Mouse (Mus musculus) limb, embryonic 15.5 days (tissue): ENCODE results near the gene Fcgrt. TPM values are rescaled to one million over a fixed set of nuclear protein-coding genes. Genes with fewer than 3 reads are reported as not detected.
"Not testable (repeated sequence)": the region's sequence is repeated elsewhere in the genome, so short reads cannot be mapped to it uniquely, and the experiment has no call there.

Experiments used
- ATAC-seq: fragments of 200-750 bp; cut with Nextera tagmentation; 2 replicates; pipeline ENCODE4 v1.8.0; 2017; ENCODE audit warnings: low read depth, moderate TSS enrichment; ENCODE audit not compliant: insufficient number of reproducible peaks, low FRiP score, low TSS enrichment
- H3K27ac ChIP-seq: fragments of 300-500 bp; sonication (generic); 2 replicates; pipeline ENCODE4 v1.5.1; 2015; ENCODE audit warnings: moderate library complexity, mild to moderate bottlenecking, inconsistent platforms
- H3K27me3 ChIP-seq: fragments of 300-500 bp; sonication (generic); 2 replicates; pipeline ENCODE4 v1.6.1; 2015; ENCODE audit warnings: inconsistent platforms
- H3K36me3 ChIP-seq: fragments of 300-500 bp; sonication (generic); 2 replicates; pipeline ENCODE4 v1.6.1; 2015; ENCODE audit warnings: inconsistent platforms
- H3K4me1 ChIP-seq: fragments of 300-500 bp; sonication (generic); 2 replicates; pipeline ENCODE4 v1.6.1; 2015; ENCODE audit warnings: inconsistent platforms
- H3K4me2 ChIP-seq: fragments of 300-500 bp; sonication (generic); 2 replicates; pipeline ENCODE4 v1.6.1; 2015; ENCODE audit warnings: mild to moderate bottlenecking, inconsistent platforms
- H3K4me3 ChIP-seq: fragments of 300-500 bp; sonication (generic); 2 replicates; pipeline ENCODE4 v1.5.1; 2015; ENCODE audit warnings: mild to moderate bottlenecking, inconsistent platforms
- H3K9ac ChIP-seq: fragments of 300-500 bp; sonication (generic); 2 replicates; pipeline ENCODE4 v1.6.1; 2015; ENCODE audit warnings: inconsistent platforms
- H3K9me3 ChIP-seq: fragments of 300-500 bp; sonication (generic); 2 replicates; pipeline ENCODE4 v1.6.1; 2016; ENCODE audit warnings: inconsistent platforms
- WGBS: fragments of 180-500 bp; shearing (Covaris S2); methylation state at CpG from one replicate; pipeline ENCODE4 v1.1.7; 2015; 5-methylcytosine and 5-hydroxymethylcytosine counted together
- polyA plus RNA-seq: library from polyadenylated mRNA; unstranded; fragments of >200 nt; fragmentation: Nextera tagmentation; extraction: Ambion mirVana; gene quantifications from 2 replicates; pipeline ENCODE4 v1.2.1, GENCODE M21; 2015

Fcgrt gene
- polyA plus RNA-seq, 1 experiment from 2014 or later, result 99.7 TPM

GRCm38 (mm10) chr7:45121404-45121803 is 17.8 kb upstream of the Fcgrt start:
- H3K9ac ChIP-seq, result 0 out of 2 replicates have a peak overlapping the region, but pooled peaks have one; percentile 21
- H3K4me2 ChIP-seq, result no peak overlapping the region
- H3K36me3 ChIP-seq, result peaks cover 58% of the 10 kb centered on the region
- peaks cover 43% of the 10 kb centered on the region for H3K4me1 ChIP-seq
- no peak overlapping the region; the same call in 1 of the 2 replicates for H3K27ac ChIP-seq
- ATAC-seq, result no peak
- WGBS, result 54% methylated on average over 8 of the region's 8 CpGs
- no peaks in the 10 kb centered on the region for H3K9me3 ChIP-seq
- H3K4me3 ChIP-seq, result no peak overlapping the region
- H3K27me3 ChIP-seq, result no peaks in the 10 kb centered on the region

GRCm38 (mm10) chr7:45119780-45120709 is 16.4 kb upstream of the Fcgrt start:
- H3K4me3 ChIP-seq, result no peak overlapping the region
- H3K27me3 ChIP-seq, result no peaks in the 10 kb centered on the region
- 76% methylated on average over 5 of the region's 5 CpGs for WGBS
- peaks cover 29% of the 10 kb centered on the region for H3K4me1 ChIP-seq
- H3K27ac ChIP-seq, result peak overlapping the region; percentile 35; the same call in 1 of the 2 replicates
- H3K9me3 ChIP-seq, result no peaks in the 10 kb centered on the region
- H3K4me2 ChIP-seq, result no peak overlapping the region
- no peak for ATAC-seq
- peaks cover 44% of the 10 kb centered on the region for H3K36me3 ChIP-seq
- H3K9ac ChIP-seq, result no peak overlapping the region

- peaks cover 43% of the 10 kb centered on the region for H3K36me3 ChIP-seq
Observed at GRCm38 (mm10) chr7:45118336-45118735, 14.7 kb upstream of the Fcgrt start.

GRCm38 (mm10) chr7:45117566-45117965 is 13.9 kb upstream of the Fcgrt start:
- Histone ChIP-seq H3K4me2 (no peak overlapping the region), H3K27ac (no peak overlapping the region), H3K4me1 (peaks cover 15% of the 10 kb centered on the region), H3K9ac (no peak overlapping the region), H3K36me3 (peaks cover 36% of the 10 kb centered on the region), H3K27me3 (no peaks in the 10 kb centered on the region), H3K4me3 (no peak overlapping the region), H3K9me3 (no peaks in the 10 kb centered on the region)
- 83% methylated on average over 8 of the region's 8 CpGs for WGBS
- no peak for ATAC-seq

More at GRCm38 (mm10) chr7:45118336-45118735, 14.7 kb upstream of the Fcgrt start:
- no peak overlapping the region for H3K4me3 ChIP-seq
- H3K27ac ChIP-seq, result no peak overlapping the region
- H3K9ac ChIP-seq, result no peak overlapping the region
- H3K9me3 ChIP-seq, result no peaks in the 10 kb centered on the region
- no peaks in the 10 kb centered on the region for H3K27me3 ChIP-seq
- H3K4me2 ChIP-seq, result no peak overlapping the region
- 84% methylated on average over 6 of the region's 6 CpGs for WGBS
- peaks cover 23% of the 10 kb centered on the region for H3K4me1 ChIP-seq
- no peak for ATAC-seq

GRCm38 (mm10) chr7:45113476-45113875 is 9.8 kb upstream of the Fcgrt start:
- H3K9ac ChIP-seq, result no peak overlapping the region
- no peaks in the 10 kb centered on the region for H3K4me1 ChIP-seq
- H3K4me3 ChIP-seq, result no peak overlapping the region
- H3K9me3 ChIP-seq, result no peaks in the 10 kb centered on the region
- ATAC-seq, result no peak
- no peaks in the 10 kb centered on the region for H3K27me3 ChIP-seq
- no peak overlapping the region for H3K27ac ChIP-seq
- no peaks in the 10 kb centered on the region for H3K36me3 ChIP-seq
- no peak overlapping the region for H3K4me2 ChIP-seq
- WGBS, result 74% methylated on average over 2 of the region's 2 CpGs

GRCm38 (mm10) chr7:45112529-45112928 is 8.9 kb upstream of the Fcgrt start:
- 72% methylated on average over 3 of the region's 3 CpGs for WGBS
- no peak for ATAC-seq
- no peaks in the 10 kb centered on the region for H3K36me3 ChIP-seq
- H3K9me3 ChIP-seq, result no peaks in the 10 kb centered on the region
- no peak overlapping the region for H3K9ac ChIP-seq
- no peaks in the 10 kb centered on the region for H3K27me3 ChIP-seq
- H3K4me2 ChIP-seq, result no peak overlapping the region
- no peaks in the 10 kb centered on the region for H3K4me1 ChIP-seq
- H3K4me3 ChIP-seq, result no peak overlapping the region
- no peak overlapping the region for H3K27ac ChIP-seq

- no peak for ATAC-seq
- no peaks in the 10 kb centered on the region for H3K9me3 ChIP-seq
- no peaks in the 10 kb centered on the region for H3K27me3 ChIP-seq
- 34% methylated on average over 2 of the region's 2 CpGs for WGBS
- no peak overlapping the region for H3K27ac ChIP-seq
- H3K36me3 ChIP-seq, result no peaks in the 10 kb centered on the region
- no peaks in the 10 kb centered on the region for H3K4me1 ChIP-seq
- no peak overlapping the region for H3K9ac ChIP-seq
- H3K4me2 ChIP-seq, result no peak overlapping the region
- no peak overlapping the region for H3K4me3 ChIP-seq
Observed at GRCm38 (mm10) chr7:45111940-45112339, 8.3 kb upstream of the Fcgrt start.

- not testable (repeated sequence) for H3K36me3 ChIP-seq, H3K4me1 ChIP-seq, H3K4me3 ChIP-seq, ATAC-seq, H3K27ac ChIP-seq, H3K27me3 ChIP-seq, H3K4me2 ChIP-seq, H3K9me3 ChIP-seq, H3K9ac ChIP-seq
- WGBS, result 87% methylated on average over 4 of the region's 4 CpGs
Observed at GRCm38 (mm10) chr7:45110089-45110488, 6.4 kb upstream of the Fcgrt start.

GRCm38 (mm10) chr7:45107052-45107645 is 3.5 kb upstream of the Fcgrt start:
- no peaks in the 10 kb centered on the region for H3K36me3 ChIP-seq
- H3K9me3 ChIP-seq, result no peaks in the 10 kb centered on the region
- no peak overlapping the region for H3K4me3 ChIP-seq
- no peaks in the 10 kb centered on the region for H3K27me3 ChIP-seq
- WGBS, result 66% methylated on average over 5 of the region's 5 CpGs
- H3K4me2 ChIP-seq, result no peak overlapping the region
- ATAC-seq, result no peak
- H3K9ac ChIP-seq, result no peak overlapping the region
- peaks cover 23% of the 10 kb centered on the region for H3K4me1 ChIP-seq
- H3K27ac ChIP-seq, result no peak overlapping the region

- Histone ChIP-seq H3K9me3 (no peaks in the 10 kb centered on the region), H3K4me2 (no peak overlapping the region), H3K27ac (no peak overlapping the region), H3K4me1 (peaks cover 28% of the 10 kb centered on the region), H3K27me3 (no peaks in the 10 kb centered on the region), H3K36me3 (no peaks in the 10 kb centered on the region), H3K9ac (no peak overlapping the region), H3K4me3 (no peak overlapping the region)
- WGBS, result 55% methylated on average over 6 of the region's 6 CpGs
- ATAC-seq, result no peak
Observed at GRCm38 (mm10) chr7:45106441-45106840, 2.8 kb upstream of the Fcgrt start.

GRCm38 (mm10) chr7:45105491-45105890 is 1.8 kb upstream of the Fcgrt start:
- Histone ChIP-seq H3K4me3 (no peak overlapping the region), H3K36me3 (no peaks in the 10 kb centered on the region), H3K4me1 (peaks cover 28% of the 10 kb centered on the region), H3K4me2 (no peak overlapping the region), H3K9ac (no peak overlapping the region), H3K27ac (no peak overlapping the region), H3K27me3 (no peaks in the 10 kb centered on the region), H3K9me3 (no peaks in the 10 kb centered on the region)
- no peak for ATAC-seq
- WGBS, result 68% methylated on average over 8 of the region's 8 CpGs

- ATAC-seq, result no peak
- WGBS, result 78% methylated on average over 5 of the region's 5 CpGs
- Histone ChIP-seq H3K4me1 (peaks cover 28% of the 10 kb centered on the region), H3K9me3 (no peaks in the 10 kb centered on the region), H3K27me3 (no peaks in the 10 kb centered on the region), H3K4me2 (no peak overlapping the region), H3K36me3 (no peaks in the 10 kb centered on the region), H3K4me3 (no peak overlapping the region), H3K27ac (no peak overlapping the region), H3K9ac (no peak overlapping the region)
Observed at GRCm38 (mm10) chr7:45104941-45105340, 1.3 kb upstream of the Fcgrt start.
